Mouse (Mus musculus) embryo, embryonic 9.5 days (tissue): ENCODE results near the gene Lingo1.

Experiments used
- DNase-seq: peaks from one replicate; pipeline ENCODE4 v3.0.0-alpha.2; 2017; ENCODE audit errors: extremely low spot score

The Lingo1 gene

GRCm38 (mm10) chr9:56635121-56635497, 161.2 kb downstream of the Lingo1 start:
- DNase-seq: peak; percentile 80

- DNase-seq: peak; percentile 32
Observed at GRCm38 (mm10) chr9:56634406-56635120, 161.7 kb downstream of the Lingo1 start.

- DNase-seq: no peak
Observed at GRCm38 (mm10) chr9:56633449-56634225, 162.6 kb downstream of the Lingo1 start.

- no peak for DNase-seq
Observed at GRCm38 (mm10) chr9:56630945-56631344, 165.3 kb downstream of the Lingo1 start.

- DNase-seq: no peak
Observed at GRCm38 (mm10) chr9:56629674-56630397, 166.4 kb downstream of the Lingo1 start.

DNA sequence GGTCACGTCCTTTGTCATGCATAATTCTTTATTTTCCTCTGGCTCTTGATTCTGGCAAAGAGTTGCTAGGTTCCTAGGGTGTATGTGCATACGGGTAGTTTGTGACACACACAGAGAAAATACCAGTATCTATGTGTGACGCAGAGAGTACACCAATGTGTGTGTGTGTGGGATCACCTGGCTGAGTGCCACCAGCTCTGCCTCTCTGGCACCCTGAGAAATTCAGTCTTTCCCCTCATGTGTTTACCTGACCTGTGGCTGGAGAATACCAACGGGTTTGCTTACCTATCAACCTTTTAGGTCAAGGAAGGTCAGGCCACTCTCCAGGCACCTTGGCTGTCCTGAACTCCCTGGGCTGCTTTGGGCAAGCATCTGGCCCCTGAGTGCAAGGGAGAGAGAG, 169.0 kb downstream of the Lingo1 start:
- no peak for DNase-seq

DNA sequence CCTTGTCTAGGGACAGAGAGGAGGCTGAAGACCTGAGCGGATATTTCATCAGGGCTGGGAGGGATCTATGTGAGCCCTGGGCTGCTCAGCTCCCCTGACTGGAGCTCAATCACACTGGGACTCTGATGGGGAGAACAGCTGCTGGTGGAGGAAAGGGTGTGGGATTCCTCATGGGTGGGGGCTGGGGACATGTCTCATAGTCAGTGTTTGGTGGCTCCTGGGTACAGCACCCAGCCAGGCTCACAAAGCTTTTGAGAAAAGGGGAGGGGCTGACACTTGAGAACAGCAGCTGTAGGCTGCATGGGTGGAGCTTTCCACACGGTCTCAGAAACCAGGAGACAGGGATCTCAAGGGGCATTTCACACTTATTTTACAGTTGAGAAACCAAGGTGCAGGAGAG, 171.3 kb downstream of the Lingo1 start:
- no peak for DNase-seq

GRCm38 (mm10) chr9:56623361-56623760, 172.9 kb downstream of the Lingo1 start:
- no peak for DNase-seq

DNA sequence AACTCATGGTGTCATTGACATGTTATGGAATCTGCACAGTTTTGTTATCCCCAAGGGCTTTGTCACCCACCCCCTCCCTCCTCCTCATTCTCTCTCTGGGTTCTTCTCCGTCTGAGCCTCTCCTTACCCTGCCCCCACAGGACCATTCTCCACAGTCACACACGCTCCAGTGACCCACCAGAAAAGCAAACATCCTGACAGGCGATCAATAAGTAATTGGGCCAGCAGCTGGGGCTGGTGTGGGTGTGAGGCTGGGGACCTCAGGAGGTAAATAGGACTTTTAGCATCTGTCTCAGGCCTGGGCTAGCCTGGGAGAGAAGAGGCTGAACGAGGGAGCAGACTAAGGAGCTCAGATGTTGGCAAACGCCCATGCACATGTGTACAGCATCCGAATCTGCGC, 173.5 kb downstream of the Lingo1 start:
- DNase-seq: no peak

- no peak for DNase-seq
Observed at GRCm38 (mm10) chr9:56620512-56621371, 175.5 kb downstream of the Lingo1 start.

GRCm38 (mm10) chr9:56619715-56620114, 176.6 kb downstream of the Lingo1 start:
- DNase-seq: no peak

DNA sequence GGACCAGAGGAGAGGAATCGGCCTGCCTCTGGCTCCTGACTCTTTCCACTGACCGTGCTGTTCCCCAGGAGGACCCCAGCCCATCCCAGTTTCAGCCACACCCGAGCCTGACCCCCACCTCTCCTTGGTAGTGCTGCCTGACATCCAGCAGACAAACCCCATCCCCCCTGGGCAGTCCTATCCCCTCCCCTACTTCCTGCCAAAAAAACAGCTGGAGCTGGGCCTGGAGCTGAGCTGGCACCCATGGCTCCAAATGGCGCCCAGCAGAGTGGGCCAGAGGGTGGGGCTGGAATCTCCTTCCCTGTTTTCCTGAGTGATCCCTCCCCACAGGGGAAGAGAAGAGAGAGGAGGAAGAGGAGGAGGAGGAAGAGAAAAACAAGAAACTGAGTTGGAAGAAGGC, 177.6 kb downstream of the Lingo1 start:
- DNase-seq: no peak

DNA sequence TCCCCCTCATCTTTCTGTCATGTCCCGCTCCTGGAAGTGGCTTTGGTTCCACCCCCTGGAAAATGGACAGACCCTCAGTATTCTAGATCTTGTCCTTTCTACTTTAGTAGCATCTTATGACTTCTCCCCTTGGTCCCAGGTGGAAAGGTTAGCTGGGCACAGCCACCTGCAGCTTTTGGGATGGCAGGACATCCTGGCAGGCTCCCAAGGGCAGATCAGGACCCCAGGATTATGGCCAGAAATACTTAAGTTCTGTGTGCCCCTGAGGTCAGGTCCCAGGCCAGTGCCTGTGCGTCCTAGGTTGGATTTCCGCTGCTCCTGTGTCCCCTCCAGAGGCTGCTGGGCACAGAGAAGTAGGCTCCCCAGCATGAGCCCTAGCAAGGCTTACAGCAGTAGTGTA, 180.2 kb downstream of the Lingo1 start:
- no peak for DNase-seq

DNA sequence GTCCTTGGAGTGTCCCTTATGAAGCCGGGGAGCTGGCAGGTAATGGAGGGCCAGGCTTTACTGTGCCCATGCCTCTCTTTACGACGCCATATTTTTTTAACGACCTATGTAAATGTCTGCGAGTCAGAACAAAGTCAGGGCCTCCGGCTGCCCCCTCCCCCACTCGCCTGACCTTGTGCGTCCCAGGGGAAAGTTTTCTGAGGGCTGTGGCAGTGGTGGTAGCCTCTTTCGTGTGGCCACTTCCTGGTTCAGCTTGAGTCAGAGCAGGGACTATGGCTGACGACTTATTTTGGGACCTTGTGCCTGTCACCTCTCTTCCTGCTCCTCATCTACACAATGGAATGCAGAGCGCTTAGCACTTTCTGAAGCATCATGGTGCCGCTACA, 183.5 kb downstream of the Lingo1 start:
- no peak for DNase-seq

DNA sequence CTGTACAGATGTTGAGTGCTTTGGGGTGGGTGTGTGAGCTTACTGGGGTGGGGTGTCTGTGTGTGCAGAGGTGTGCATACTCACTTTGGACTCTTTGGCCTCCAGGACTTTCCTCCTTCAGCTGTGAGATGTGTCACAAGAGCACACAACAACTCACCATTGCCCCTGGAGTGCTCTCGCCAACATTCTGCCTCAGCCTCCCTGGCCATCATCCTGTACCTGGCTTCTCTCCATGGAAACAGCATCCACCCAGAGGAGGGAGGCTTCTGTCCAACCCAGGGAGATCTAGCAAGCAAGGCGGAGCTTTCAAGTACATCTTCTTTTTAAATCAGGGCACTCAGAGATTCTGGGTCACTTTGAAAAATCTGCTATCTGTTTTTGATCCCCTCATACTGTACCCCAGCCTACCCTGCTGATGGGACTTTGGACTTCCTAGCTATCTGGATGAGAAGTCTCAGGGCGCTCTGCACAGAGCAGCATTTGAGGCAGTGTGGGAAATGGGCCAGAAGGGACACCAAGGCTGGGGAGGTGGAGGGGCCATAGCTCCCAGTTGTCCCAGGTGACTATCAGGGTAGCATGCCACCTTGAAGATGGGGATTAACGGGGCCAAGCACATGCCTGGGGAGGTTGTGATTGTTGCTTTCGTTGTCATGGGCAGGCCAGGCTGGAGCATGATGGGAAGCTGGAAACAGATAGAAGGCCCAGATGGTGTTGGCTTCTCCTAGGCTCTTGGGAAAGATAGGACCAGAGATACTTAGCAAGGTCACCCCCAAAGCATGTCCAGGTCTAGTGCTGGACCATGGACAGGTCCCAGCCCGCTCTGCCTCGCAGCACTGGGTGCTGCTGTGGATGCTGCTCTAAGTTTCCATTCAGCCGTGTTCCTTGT, 184.1 kb downstream of the Lingo1 start:
- DNase-seq: no peak

GRCm38 (mm10) chr9:56610955-56611354, 185.3 kb downstream of the Lingo1 start:
- DNase-seq: no peak

- no peak for DNase-seq
Observed at GRCm38 (mm10) chr9:56610466-56610865, 185.8 kb downstream of the Lingo1 start.

- no peak for DNase-seq
Observed at GRCm38 (mm10) chr9:56609486-56609885, 186.8 kb downstream of the Lingo1 start.

- no peak for DNase-seq
Observed at GRCm38 (mm10) chr9:56608691-56609351, 187.4 kb downstream of the Lingo1 start.

DNA sequence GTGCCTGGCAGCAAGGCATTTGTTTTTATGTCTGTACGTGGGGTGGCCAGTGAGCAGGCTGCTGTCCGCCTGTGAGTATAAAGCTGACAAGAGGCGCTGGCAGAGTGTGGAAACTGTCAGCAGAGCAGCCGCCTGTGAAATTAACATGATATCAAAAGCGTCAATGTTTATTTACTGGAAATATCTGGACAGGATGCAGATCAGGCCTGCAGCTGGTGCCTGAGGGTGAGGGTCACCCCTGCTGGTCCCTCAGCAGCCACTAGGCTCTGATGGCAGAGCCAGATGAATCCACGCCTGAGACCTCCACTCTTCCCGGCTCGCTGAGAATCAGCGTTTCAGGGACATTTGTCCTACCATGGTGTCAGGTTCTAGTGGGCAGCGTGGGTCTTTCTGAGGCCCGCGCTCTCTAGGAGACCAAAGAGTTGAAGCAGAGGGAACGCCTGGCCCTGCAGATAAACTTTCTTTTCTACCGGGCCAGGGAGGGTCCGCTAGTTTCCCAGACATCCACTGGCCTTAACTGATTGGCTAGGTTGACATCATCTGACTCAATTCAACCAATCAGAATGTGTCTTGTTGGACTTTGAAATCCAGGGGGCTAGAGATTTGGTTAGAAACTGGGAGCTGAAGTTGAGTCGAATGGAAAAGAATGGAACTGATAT, 190.1 kb downstream of the Lingo1 start:
- no peak for DNase-seq
